Mouse (Mus musculus): Measurements from ENCODE around the gene Ago3.

DNA sequence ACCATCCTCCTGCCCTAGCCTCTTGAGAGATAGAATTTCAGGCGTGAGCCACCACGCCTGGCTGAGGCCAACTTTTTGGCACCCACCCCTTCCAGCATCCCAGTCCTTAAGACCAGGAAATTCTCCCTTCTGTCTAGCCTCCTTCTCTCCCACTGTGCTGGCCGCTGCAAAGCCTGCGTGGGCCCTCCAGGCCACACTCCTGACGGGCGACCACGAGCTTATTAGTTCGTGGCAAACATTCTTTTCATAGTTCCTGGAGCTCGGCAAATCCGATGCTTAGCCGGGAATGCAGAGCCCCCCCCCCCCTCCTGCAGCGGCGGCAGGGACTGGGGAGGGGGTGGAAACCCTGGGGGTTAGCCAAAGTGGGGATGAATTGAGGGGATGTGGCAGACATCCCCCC lies 138.2 kb downstream of the Ago3 start:
- TF ChIP-seq CTCF (IDR thresholded peaks at IDR 0.05; ENCODE audit: low read depth, low read length) (no peak), POLR2A (IDR thresholded peaks at IDR 0.05; ENCODE audit: insufficient read depth, low read length) (no peak)
